Mouse (Mus musculus): Measurements from ENCODE around the gene Acsf2. TPM values are rescaled to one million over a fixed set of nuclear protein-coding genes. Genes with fewer than 3 reads are reported as not detected.

Gene Acsf2
- total and polyA plus RNA-seq, 3 experiments = 4.5 to 25.7 (median 7.5) TPM

GRCm38 (mm10) chr11:94571850-94572249 is 29.8 kb downstream of the Acsf2 start:
- H3K4me3 ChIP-seq (replicated peaks in 1 of 3; ENCODE audit: low read depth in 2 of 3, low read length in 2 of 3, poor library complexity in 1 of 3) = no peak overlapping the region
- TF ChIP-seq USF1 (IDR thresholded peaks at IDR 0.05; ENCODE audit: low read depth, low read length) (no peak), TCF12 (IDR thresholded peaks at IDR 0.05; ENCODE audit: low read depth, low read length) (no peak), MXI1 (IDR thresholded peaks at IDR 0.05; ENCODE audit: low read depth, low read length) (no peak), ZC3H11A (IDR thresholded peaks at IDR 0.05; ENCODE audit: low read depth, low read length) (no peak), RCOR1 (conservative IDR thresholded peaks at IDR 0.05; ENCODE audit: low read depth, low read length) (no peak), CHD1 (IDR thresholded peaks at IDR 0.05; ENCODE audit: low read depth, low read length) (no peak), POLR2AphosphoS2 (IDR thresholded peaks at IDR 0.05; ENCODE audit: low read depth, low read length) (no peak), MYC (IDR thresholded peaks at IDR 0.05; ENCODE audit: low read depth, low read length) (no peak), UBTF (IDR thresholded peaks at IDR 0.05; ENCODE audit: low read depth, low read length) (no peak), HCFC1 (IDR thresholded peaks at IDR 0.05; ENCODE audit: low read depth, low read length) (no peak), ZMIZ1 (IDR thresholded peaks at IDR 0.05; ENCODE audit: low read depth, low read length) (no peak), CTCF (conservative IDR thresholded peaks at IDR 0.05 in 1 of 2, IDR thresholded peaks at IDR 0.05 in 1 of 2; ENCODE audit: low read depth in 2 of 2, low read length in 2 of 2) (no peak)
- H3K36me3 ChIP-seq (replicated peaks in 1 of 2; ENCODE audit: control insufficient read depth in 1 of 2, insufficient read depth in 1 of 2, low read length in 1 of 2) = peaks cover 18 to 72% of the 10 kb centered on the region in 2 experiments
- no peak overlapping the region for H3K27ac ChIP-seq (ENCODE audit: insufficient read depth, low read depth)
- H3K4me2 ChIP-seq (ENCODE audit: insufficient read depth, low read depth, poor library complexity, severe bottlenecking) = no peak overlapping the region
- H3K9ac ChIP-seq (ENCODE audit: insufficient read depth, low read depth) = no peak overlapping the region
- no peaks in the 10 kb centered on the region for H3K27me3 ChIP-seq (replicated peaks)
- peaks cover 0 to 17% of the 10 kb centered on the region in 2 experiments; a peak in 2 of 4 replicates for H3K4me1 ChIP-seq (ENCODE audit: control insufficient read depth in 1 of 2, insufficient read depth in 2 of 2)
- H3K79me2 ChIP-seq (replicated peaks; ENCODE audit: control insufficient read depth, extremely low read depth, insufficient read depth, poor library complexity, severe bottlenecking) = no peaks in the 10 kb centered on the region
- in situ Hi-C loops (cut with MboI; ENCODE audit: low pct_ligation_motif_present, low pct_unique_long_range_greater_than_20kb, low sequenced_read_pairs) (no loop called here), dilution Hi-C loops (cut with MboI; ENCODE audit: extremely low pct_ligation_motif_present, extremely low pct_unique_long_range_greater_than_20kb, low sequenced_read_pairs) (no loop called here)
- DNase-seq (ENCODE audit: extremely low read depth) = no peak
- no peaks in the 10 kb centered on the region for H3K9me3 ChIP-seq (replicated peaks; ENCODE audit: low read length)

GRCm38 (mm10) chr11:94570612-94571011 is 31.1 kb downstream of the Acsf2 start:
- Histone ChIP-seq H3K4me2 (ENCODE audit: insufficient read depth, low read depth, poor library complexity, severe bottlenecking) (no peak overlapping the region), H3K9ac (ENCODE audit: insufficient read depth, low read depth) (no peak overlapping the region), H3K27me3 (replicated peaks) (no peaks in the 10 kb centered on the region), H3K27ac (ENCODE audit: insufficient read depth, low read depth) (no peak overlapping the region), H3K4me3 (replicated peaks in 1 of 3; ENCODE audit: low read depth in 2 of 3, low read length in 2 of 3, poor library complexity in 1 of 3) (no peak overlapping the region), H3K9me3 (replicated peaks; ENCODE audit: low read length) (no peaks in the 10 kb centered on the region), H3K4me1 (ENCODE audit: control insufficient read depth in 1 of 2, insufficient read depth in 2 of 2) (peaks cover 0 to 27% of the 10 kb centered on the region in 2 experiments; a peak in 2 of 4 replicates), H3K79me2 (replicated peaks; ENCODE audit: control insufficient read depth, extremely low read depth, insufficient read depth, poor library complexity, severe bottlenecking) (no peaks in the 10 kb centered on the region), H3K36me3 (replicated peaks in 1 of 2; ENCODE audit: control insufficient read depth in 1 of 2, insufficient read depth in 1 of 2, low read length in 1 of 2) (peaks cover 18 to 75% of the 10 kb centered on the region in 2 experiments)
- DNase-seq (ENCODE audit: extremely low read depth) = no peak
- TF ChIP-seq CHD1 (IDR thresholded peaks at IDR 0.05; ENCODE audit: low read depth, low read length) (no peak), CTCF (conservative IDR thresholded peaks at IDR 0.05 in 1 of 2, IDR thresholded peaks at IDR 0.05 in 1 of 2; ENCODE audit: low read depth in 2 of 2, low read length in 2 of 2) (no peak), ZKSCAN1 (IDR thresholded peaks at IDR 0.05; ENCODE audit: borderline replicate concordance, low read depth, low read length) (no peak)
- in situ Hi-C loops (cut with MboI; ENCODE audit: low pct_ligation_motif_present, low pct_unique_long_range_greater_than_20kb, low sequenced_read_pairs) (no loop called here), dilution Hi-C loops (cut with MboI; ENCODE audit: extremely low pct_ligation_motif_present, extremely low pct_unique_long_range_greater_than_20kb, low sequenced_read_pairs) (no loop called here)

GRCm38 (mm10) chr11:94567326-94567725 is 34.3 kb downstream of the Acsf2 start:
- H3K9me3 ChIP-seq (replicated peaks; ENCODE audit: low read length) = no peaks in the 10 kb centered on the region
- no peak overlapping the region for H3K27ac ChIP-seq (ENCODE audit: insufficient read depth, low read depth)
- no peaks in the 10 kb centered on the region for H3K79me2 ChIP-seq (replicated peaks; ENCODE audit: control insufficient read depth, extremely low read depth, insufficient read depth, poor library complexity, severe bottlenecking)
- peaks cover 0 to 10% of the 10 kb centered on the region in 2 experiments; a peak in 2 of 4 replicates for H3K4me1 ChIP-seq (ENCODE audit: control insufficient read depth in 1 of 2, insufficient read depth in 2 of 2)
- H3K27me3 ChIP-seq (replicated peaks) = no peaks in the 10 kb centered on the region
- dilution Hi-C loops (cut with MboI; ENCODE audit: extremely low pct_ligation_motif_present, extremely low pct_unique_long_range_greater_than_20kb, low sequenced_read_pairs) (no loop called here), in situ Hi-C loops (cut with MboI; ENCODE audit: low pct_ligation_motif_present, low pct_unique_long_range_greater_than_20kb, low sequenced_read_pairs) (no loop called here)
- TF ChIP-seq TCF12 (IDR thresholded peaks at IDR 0.05; ENCODE audit: low read depth, low read length) (no peak), GABPA (IDR thresholded peaks at IDR 0.05; ENCODE audit: insufficient replicate concordance, low read depth, low read length) (no peak), MEF2A (IDR thresholded peaks at IDR 0.05; ENCODE audit: borderline replicate concordance, low read depth, low read length) (no peak), MAX (IDR thresholded peaks at IDR 0.05; ENCODE audit: low read length) (no peak), POLR2A (IDR thresholded peaks at IDR 0.05; ENCODE audit: low read depth, low read length) (no peak), CTCF (conservative IDR thresholded peaks at IDR 0.05 in 1 of 2, IDR thresholded peaks at IDR 0.05 in 1 of 2; ENCODE audit: low read depth in 2 of 2, low read length in 2 of 2) (no peak), ZNF384 (IDR thresholded peaks at IDR 0.05; ENCODE audit: low read depth, low read length) (no peak), MYC (IDR thresholded peaks at IDR 0.05; ENCODE audit: low read depth, low read length) (no peak), RAD21 (IDR thresholded peaks at IDR 0.05; ENCODE audit: low read depth, low read length) (no peak), POLR2AphosphoS2 (IDR thresholded peaks at IDR 0.05; ENCODE audit: low read depth, low read length) (no peak)
- no peak for DNase-seq (ENCODE audit: extremely low read depth)
- H3K9ac ChIP-seq (ENCODE audit: insufficient read depth, low read depth) = no peak overlapping the region
- no peak overlapping the region for H3K4me2 ChIP-seq (ENCODE audit: insufficient read depth, low read depth, poor library complexity, severe bottlenecking)
- peaks cover 18 to 96% of the 10 kb centered on the region in 2 experiments for H3K36me3 ChIP-seq (replicated peaks in 1 of 2; ENCODE audit: control insufficient read depth in 1 of 2, insufficient read depth in 1 of 2, low read length in 1 of 2)
- H3K4me3 ChIP-seq (replicated peaks in 1 of 3; ENCODE audit: low read depth in 2 of 3, low read length in 2 of 3, poor library complexity in 1 of 3) = no peak overlapping the region
